Mouse (Mus musculus) liver, embryonic 14.5 days (tissue): ENCODE results near the gene Znhit1.

Source experiments
- CTCF ChIP-seq: IDR thresholded peaks from 2 replicates; pipeline ENCODE4 v1.5.1; 2016; ENCODE audit warnings: antibody characterized with exemption, low read depth, control low read depth
- EP300 ChIP-seq: IDR thresholded peaks from 2 replicates; pipeline ENCODE4 v1.6.1; 2016; ENCODE audit warnings: antibody characterized with exemption, low read depth

GRCm38 (mm10) chr5:136953440-136953951, 34.3 kb downstream of the Znhit1 start:
- TF ChIP-seq CTCF (no peak), EP300 (no peak)
